Mouse (Mus musculus): ENCODE measurements at regions not wholly inside any gene's neighbourhood (a gene's known extent, or its start where the extent isn't known, plus 50 kb on each side); places are given as distances from the start of the nearest gene placed in this dataset.

- no peak for ATAC-seq (replicated peaks; ENCODE audit: poor library complexity)
These were observed 142.5 kb upstream of the Egfl6 start for GRCm38 (mm10) chrX:166727823-166728621.

DNA sequence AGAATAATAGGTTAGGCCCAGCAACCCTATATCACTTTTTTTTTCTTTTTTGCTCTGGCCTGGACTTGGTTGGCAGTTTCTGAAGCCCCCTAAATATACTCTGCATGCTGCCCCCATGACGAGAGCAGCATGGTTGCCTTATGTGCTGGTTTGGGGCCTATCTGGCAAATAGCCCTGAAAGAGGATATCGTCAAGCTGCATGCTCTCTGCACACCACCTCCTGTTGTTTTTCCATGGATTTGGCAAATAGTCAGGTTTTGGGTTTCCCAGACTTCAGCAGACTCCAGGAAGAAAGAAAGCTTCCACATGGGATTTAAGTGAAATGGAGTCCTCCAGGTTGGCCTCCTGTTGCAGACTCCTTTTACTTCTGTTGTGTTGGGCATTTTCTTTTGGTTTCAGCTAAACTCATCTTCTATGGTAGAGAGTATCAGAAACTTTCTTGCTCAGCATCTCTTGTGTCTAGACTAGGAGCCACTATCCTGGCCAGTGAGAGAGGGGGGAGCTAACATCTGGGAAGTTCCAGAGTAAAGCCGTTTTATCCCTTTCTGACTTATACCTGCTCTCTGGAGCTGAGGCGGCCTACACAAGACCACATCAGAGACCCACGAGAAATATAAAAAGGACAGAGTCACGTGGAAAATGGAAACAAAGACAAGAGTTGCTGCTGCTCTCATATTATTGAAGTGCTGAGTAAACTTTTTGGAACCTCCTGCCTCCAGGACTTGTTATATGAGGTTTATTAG is 140.4 kb upstream of the Egfl6 start:
- no peak for ATAC-seq (replicated peaks; ENCODE audit: poor library complexity)

DNA sequence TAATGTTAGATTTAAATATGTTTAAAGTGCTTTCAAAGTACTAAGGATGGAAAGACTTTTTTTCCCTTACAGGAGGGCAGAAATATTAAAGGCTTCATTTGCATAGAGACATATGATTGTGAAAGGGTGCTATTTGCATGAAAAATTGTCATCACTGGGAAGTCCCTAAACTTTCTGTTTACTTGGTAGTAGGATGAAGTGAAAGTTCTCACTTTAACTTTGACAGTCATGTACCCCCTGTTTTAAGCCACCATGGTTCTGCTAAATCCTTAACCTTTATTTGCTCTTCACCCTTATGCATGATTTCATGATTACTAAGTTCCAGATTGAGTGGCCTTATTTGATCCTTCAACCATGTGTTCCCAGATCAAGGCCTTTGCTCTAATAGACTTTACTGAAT is 132.6 kb upstream of the Egfl6 start:
- no peak for ATAC-seq (replicated peaks; ENCODE audit: poor library complexity)

- peak; percentile 26; the same call in 1 of the 2 replicates for ATAC-seq (replicated peaks; ENCODE audit: poor library complexity)
These were observed 123.8 kb upstream of the Egfl6 start for GRCm38 (mm10) chrX:166709306-166709705.

DNA sequence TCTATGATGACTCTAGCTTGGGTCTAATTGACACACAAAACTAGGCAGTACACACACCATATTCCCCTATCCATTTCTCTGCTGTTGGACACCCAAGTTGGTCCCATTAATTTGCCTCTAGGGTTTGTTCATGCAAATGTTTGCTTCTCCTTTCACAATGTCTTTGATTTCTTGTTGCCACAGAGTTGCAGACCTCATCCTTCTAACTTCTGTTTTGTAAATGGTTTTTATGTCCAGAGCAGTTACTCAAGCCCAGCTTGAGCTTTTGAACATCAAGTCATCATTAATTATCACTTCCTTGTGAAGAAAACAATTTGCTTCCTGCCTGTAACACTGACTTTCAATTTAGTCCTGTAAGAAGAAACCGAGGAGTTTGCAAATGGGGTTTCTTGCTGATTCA is 122.6 kb upstream of the Egfl6 start:
- no peak for ATAC-seq (replicated peaks; ENCODE audit: poor library complexity)

- no peak for ATAC-seq (replicated peaks; ENCODE audit: poor library complexity)
These were observed 121.5 kb upstream of the Egfl6 start for GRCm38 (mm10) chrX:166707029-166707428.

DNA sequence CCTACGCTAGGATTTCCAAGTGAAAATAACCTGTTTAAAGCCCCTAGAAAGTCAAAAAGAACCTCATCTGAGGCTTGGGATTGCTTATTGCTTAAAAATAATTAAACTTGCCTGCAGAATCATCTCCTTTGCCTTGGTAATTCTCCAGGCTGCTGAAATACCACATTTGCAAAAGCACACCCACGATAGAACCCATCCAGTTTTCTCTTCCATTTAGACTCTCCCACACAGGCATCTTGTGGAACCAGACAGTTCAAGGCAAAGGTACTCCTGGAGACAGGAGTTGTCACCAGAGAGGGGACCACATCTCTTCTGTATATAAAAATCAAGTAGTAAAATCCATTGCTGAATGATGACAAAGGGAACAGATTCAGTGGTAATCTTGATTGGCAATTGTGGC is 118.8 kb upstream of the Egfl6 start:
- ATAC-seq (replicated peaks; ENCODE audit: poor library complexity), result no peak

GRCm38 (mm10) chrX:166694219-166694618 is 108.7 kb upstream of the Egfl6 start:
- ATAC-seq (replicated peaks; ENCODE audit: poor library complexity), result no peak

- no peak for ATAC-seq (replicated peaks; ENCODE audit: poor library complexity)
These were observed 103.3 kb upstream of the Egfl6 start for GRCm38 (mm10) chrX:166688779-166689178.

DNA sequence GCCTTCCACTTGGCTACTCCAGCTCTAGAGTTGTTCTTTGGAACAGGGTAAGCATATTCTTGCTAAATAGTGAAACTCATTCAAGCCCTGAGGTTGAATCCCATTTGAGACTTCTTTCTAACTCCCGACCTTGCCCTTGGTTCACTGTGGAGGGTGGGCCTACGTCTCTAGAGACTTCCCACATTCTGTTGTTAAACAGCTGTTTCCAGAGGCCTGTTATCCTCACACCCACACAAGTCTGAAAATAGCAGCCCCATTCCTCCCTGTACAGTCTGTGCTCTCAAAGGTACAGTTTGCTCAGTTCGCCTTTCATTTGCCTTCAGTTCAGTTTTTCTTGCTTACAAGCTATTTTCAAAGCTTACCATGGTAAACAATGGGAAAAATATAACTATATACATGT is 87.9 kb upstream of the Egfl6 start:
- no peak for ATAC-seq (replicated peaks; ENCODE audit: poor library complexity)

GRCm38 (mm10) chrX:166672617-166673016 is 87.1 kb upstream of the Egfl6 start:
- ATAC-seq (replicated peaks; ENCODE audit: poor library complexity), result peak; percentile 74

GRCm38 (mm10) chrX:166671853-166672252 is 86.3 kb upstream of the Egfl6 start:
- ATAC-seq (replicated peaks; ENCODE audit: poor library complexity), result no peak

DNA sequence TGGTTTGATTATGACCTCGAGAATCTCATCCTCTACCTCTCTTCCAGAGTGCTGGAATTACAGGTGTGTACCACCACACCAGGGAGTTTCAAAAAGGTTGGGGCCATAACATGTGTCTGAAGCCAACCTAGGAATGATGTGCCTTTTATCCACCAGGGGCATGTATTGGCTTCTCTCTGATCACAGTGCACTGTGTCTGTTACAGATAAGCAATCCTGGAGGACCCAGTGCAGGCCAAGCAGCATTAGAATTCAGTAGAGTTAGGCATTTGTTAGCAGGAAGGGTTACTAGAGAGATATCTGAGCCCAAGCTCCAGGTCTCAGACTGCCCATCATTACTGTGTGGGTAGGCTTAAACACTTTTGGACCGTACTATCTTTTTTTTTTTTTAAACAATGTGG is 80.8 kb upstream of the Egfl6 start:
- peak; percentile 32; the same call in 1 of the 2 replicates for ATAC-seq (replicated peaks; ENCODE audit: poor library complexity)

GRCm38 (mm10) chrX:166661808-166662207 is 76.3 kb upstream of the Egfl6 start:
- ATAC-seq (replicated peaks; ENCODE audit: poor library complexity), result peak; percentile 76

DNA sequence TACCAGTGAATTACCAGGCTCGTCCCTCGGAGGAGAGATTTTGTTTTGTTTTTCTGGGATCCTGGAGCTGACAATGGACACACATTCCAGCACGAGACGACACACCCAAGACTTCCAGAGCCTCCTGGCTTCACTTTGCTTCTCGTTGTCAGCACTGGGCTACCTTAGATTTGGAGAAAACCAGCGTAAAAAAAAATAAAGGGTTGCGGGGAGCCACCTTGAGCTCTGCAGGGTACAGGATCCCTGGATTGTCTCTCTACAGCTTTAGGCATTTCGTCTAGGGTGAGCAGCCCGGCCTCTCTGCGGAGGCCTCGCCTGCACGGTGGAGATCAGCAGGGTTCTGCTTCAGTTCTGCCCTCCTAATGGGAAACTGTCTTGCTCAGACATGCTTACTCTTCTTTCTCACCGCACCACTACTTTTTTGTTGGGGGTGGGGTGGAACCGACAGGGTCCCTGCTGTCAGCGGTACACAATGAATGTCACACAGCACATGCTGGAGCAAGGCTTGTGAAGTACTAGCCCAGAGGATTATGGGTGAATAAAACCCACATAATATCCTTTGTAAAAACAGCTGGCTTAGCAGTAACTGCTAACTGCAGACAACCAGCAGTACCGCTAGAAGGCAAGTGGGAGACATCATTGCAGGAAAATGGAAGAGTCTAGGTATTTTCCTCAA is 75.7 kb upstream of the Egfl6 start:
- peak; percentile 28 for ATAC-seq (replicated peaks; ENCODE audit: poor library complexity)

DNA sequence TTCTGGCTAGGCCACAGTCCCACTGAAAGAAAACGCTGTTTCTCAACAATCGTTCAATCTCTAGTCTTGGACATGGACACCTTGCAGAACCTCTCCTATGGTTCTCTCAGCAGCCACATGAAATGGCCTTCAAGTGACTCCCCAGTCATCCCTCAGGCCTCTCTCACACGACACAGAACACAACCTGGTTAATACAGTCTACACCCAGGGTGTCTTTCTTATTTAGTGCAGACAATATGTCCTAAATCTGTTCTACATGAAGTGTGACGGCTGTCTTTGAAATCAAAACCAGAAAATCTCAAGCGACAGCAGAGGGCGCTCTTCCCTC is 75.2 kb upstream of the Egfl6 start:
- peak; percentile 72 for ATAC-seq (replicated peaks; ENCODE audit: poor library complexity)

DNA sequence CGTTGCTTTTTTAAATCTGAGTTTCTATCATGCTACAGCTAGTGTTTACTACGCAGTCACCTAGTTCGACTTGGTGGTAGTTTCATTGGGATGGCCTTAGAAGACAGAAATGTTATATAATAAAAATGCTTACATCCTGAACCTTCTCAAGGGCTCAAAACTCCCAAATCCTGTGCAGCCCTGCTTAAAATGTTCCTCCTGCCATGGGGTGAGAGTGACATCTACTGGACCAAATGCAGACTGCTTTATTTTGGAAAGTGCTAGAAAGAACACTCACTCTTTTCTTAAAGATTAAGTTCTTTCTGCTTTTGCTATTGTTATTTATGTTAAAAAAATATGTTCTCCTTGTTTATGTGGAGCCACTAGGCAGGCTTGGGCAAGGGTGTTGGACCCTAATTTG is 66.9 kb upstream of the Egfl6 start:
- ATAC-seq (replicated peaks; ENCODE audit: poor library complexity), result peak; percentile 92

DNA sequence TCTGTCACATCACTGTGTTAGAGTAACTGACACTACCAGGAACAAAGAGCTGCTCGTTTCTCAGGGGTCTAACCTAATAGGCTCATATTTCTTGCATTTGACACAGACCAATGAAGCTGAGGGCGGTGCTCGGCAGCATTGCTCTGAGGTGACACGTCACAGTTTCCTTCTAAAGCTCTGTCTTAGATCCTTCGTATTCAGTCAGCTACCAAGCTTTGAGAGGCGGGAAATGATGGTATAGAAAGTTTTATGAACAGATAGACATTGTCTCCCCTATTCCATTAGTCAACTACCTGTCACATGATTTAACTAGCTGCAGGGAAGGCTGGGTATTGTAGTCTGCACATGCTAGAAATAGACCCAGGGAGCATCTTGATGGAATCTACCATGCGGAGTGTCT is 60.2 kb upstream of the Egfl6 start:
- no peak for ATAC-seq (replicated peaks; ENCODE audit: poor library complexity)

DNA sequence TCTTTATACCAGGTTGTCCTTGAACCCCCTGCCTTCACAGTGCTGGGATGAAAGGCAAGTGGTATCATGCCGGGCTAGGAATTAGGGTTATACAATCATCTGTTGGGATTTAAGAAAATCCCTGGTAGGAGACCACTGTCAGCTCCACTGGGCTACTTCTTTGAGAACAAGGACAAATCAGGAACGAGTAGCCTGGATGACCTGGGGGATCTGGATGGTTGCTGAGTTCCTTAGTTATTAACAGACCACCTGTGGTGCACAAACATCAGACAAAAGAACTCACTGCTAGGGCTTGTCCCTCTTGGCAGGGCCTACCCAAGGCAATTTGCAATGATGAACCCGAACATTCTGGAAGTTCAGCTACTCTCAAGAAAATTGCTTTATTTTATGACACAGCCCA is 55.7 kb upstream of the Egfl6 start:
- ATAC-seq (replicated peaks; ENCODE audit: poor library complexity), result no peak

DNA sequence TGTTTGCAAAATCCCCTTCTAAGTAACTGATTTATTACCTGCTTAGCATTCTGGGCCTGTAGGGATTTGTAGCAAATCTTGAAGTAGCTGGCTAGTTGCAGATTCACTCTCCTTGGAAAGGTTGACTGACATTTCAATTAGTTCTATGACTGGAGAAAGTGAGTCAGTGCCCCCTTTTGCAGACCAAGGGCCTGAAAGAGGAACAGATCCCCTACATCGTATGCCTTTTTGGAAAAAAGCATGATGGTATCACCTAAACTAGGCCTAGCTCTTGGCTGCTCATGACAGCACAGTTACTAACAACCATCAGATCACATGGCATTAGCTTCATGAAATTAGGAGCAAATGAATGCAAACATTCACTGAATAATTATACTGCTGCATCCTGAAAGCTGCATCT is 54.7 kb upstream of the Egfl6 start:
- ATAC-seq (replicated peaks; ENCODE audit: poor library complexity), result no peak

Measured in megakaryocyte progenitor cell, adult 5-6 weeks (primary cell).